Comparison of ENCODE assay signal across 18 mouse cellular contexts in the genomic region with DNA sequence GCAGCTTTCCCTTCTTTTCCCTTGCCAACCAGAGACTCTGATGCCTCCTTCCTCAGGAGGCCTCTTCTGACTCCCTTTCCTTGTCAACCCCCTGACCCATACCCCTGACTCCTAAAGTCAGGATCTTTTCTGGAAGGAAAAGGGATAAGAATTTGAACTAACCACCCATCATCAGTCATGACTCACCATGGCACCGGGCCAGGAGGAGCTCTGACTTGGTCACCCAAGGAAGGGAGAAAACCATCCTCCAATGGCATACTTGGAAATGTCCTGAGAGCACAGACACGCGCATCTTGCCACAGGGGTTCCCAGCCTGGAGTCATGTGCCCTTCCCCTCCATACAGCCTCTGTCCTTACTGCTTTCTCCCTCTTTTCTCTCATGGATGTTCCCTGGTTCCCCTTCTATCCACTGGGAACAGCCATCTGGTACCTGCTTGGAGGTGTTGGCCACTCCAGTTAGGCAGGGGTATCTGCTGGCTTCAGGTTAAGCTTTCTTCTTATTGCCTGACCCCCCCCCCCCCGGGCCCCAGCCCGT. TPM values are rescaled to one million over a fixed set of nuclear protein-coding genes. Genes with fewer than 3 reads are reported as not detected.
DNase-seq lines count a peak whose midpoint lies in the region; ATAC-seq lines count a peak whose summit lies in the region.
"Had no signal": no experiment of that assay in that cellular context is flagged by ENCODE, and none has a peak within 500 bp of the region (broad histone marks: within the 10 kb centered on the region; RNA-seq: fewer than 3 reads in every experiment).

No protein-coding gene starts in this region.

- no peaks in the 10 kb centered on the region for H3K27me3 ChIP-seq in kidney, embryonic 14.5 days (ENCODE audit: control insufficient read depth, insufficient read depth, low read length)
- H3K27me3 ChIP-seq: limb, embryonic 13.5 days had no signal

- H3K4me2 ChIP-seq in kidney, embryonic 14.5 days (replicated peaks; ENCODE audit: low read depth, low read length): no peak overlapping the region
- H3K4me2 ChIP-seq: forebrain, embryonic 13.5 days; limb, embryonic 13.5 days; liver, embryonic 15.5 days; midbrain, embryonic 15.5 days had no signal

- DNase-seq in adrenal gland, adult 18-20 months (ENCODE audit: low spot score in 2 of 2): peak; percentile 58 to 60
- no peak for DNase-seq in adrenal gland, adult 8-10 months
- peak; percentile 40 to 46 for DNase-seq in kidney, postnatal 4 days
- DNase-seq in MN1 (ENCODE audit: low spot score): peak; percentile 56
- peak; percentile 78 to 82 for DNase-seq in adrenal gland, postnatal 36 days
- DNase-seq in right cerebral cortex, postnatal 36 days (ENCODE audit: low spot score in 2 of 2): no peak
- no peak for DNase-seq in T-cell, adult 2 months (ENCODE audit: low spot score)
- DNase-seq: B cell, adult 2 months; cerebellum, adult 8-10 months; kidney, adult 8-10 months; right cerebral cortex, postnatal 25 days; thymus, adult 2 months had no signal

- no peaks in the 10 kb centered on the region for H3K4me1 ChIP-seq in kidney, embryonic 14.5 days (ENCODE audit: control insufficient read depth, insufficient read depth, low read length)

- H3K4me3 ChIP-seq in kidney, embryonic 14.5 days (ENCODE audit: low read length): no peak overlapping the region
- H3K4me3 ChIP-seq: forebrain, embryonic 13.5 days; left cerebral cortex, adult 2 months; limb, embryonic 13.5 days; liver, embryonic 15.5 days; midbrain, embryonic 15.5 days had no signal

- WGBS in kidney, embryonic 14.5 days: 68% methylated on average over 5 of the region's 5 CpGs

- no peak for ATAC-seq in kidney, embryonic 14.5 days (ENCODE audit: low FRiP score, low TSS enrichment)
- ATAC-seq: forebrain, embryonic 13.5 days; midbrain, embryonic 15.5 days had no signal

- no peak overlapping the region for H3K9ac ChIP-seq in kidney, embryonic 14.5 days (ENCODE audit: low read depth, low read length)
- H3K9ac ChIP-seq: forebrain, embryonic 13.5 days; limb, embryonic 13.5 days; liver, embryonic 15.5 days; midbrain, embryonic 15.5 days had no signal

- no peaks in the 10 kb centered on the region for H3K9me3 ChIP-seq in kidney, embryonic 14.5 days (ENCODE audit: control insufficient read depth, low read length)
- H3K9me3 ChIP-seq: forebrain, embryonic 13.5 days; limb, embryonic 13.5 days; liver, embryonic 15.5 days; midbrain, embryonic 15.5 days had no signal

- H3K27ac ChIP-seq in kidney, embryonic 14.5 days (ENCODE audit: low read depth, low read length): no peak overlapping the region
- H3K27ac ChIP-seq: forebrain, embryonic 13.5 days; left cerebral cortex, adult 2 months; limb, embryonic 13.5 days; liver, embryonic 15.5 days; midbrain, embryonic 15.5 days had no signal

- H3K36me3 ChIP-seq in kidney, embryonic 14.5 days (ENCODE audit: control insufficient read depth, insufficient read depth, low read length): no peaks in the 10 kb centered on the region
- H3K36me3 ChIP-seq: limb, embryonic 13.5 days; liver, embryonic 15.5 days; midbrain, embryonic 15.5 days had no signal

RNA-seq across cellular contexts. Expression of gene Rxra, which starts 22.7 kb away (rescaled TPM):
- 10 to 100 TPM; 52.1 to 52.6 TPM for total RNA-seq in adrenal gland, adult 18-20 months (2021)
- 10 to 100 TPM; 51.3 to 64.4 (median 56.7) TPM for total RNA-seq in adrenal gland, adult 8-10 months (2022)
- polyA plus RNA-seq in kidney, embryonic 14.5 days (2014; fragmentation: Nextera tagmentation; extraction: Ambion mirVana): 5.9 and 6.2 TPM in 2 replicates
- total RNA-seq in adrenal gland, postnatal 36 days (2021): 10 to 100 TPM; 49.2 to 51.4 TPM

Comparison
In these comparisons a context has a peak if more than half of its experiments do, and no peak if none do; other contexts are left out.
1. DNase-seq: peak in adrenal gland, adult 18-20 months (2 of 2), kidney, postnatal 4 days (2 of 2), MN1 (single experiment) and adrenal gland, postnatal 36 days (2 of 2); none in adrenal gland, adult 8-10 months (single experiment), right cerebral cortex, postnatal 36 days (0 of 2) and T-cell, adult 2 months (single experiment).